Mouse (Mus musculus) Patski (cell line): ENCODE results near the gene Frmd4a. TPM values are rescaled to one million over a fixed set of nuclear protein-coding genes. Genes with fewer than 3 reads are reported as not detected.
"Not testable (repeated sequence)": the region's sequence is repeated elsewhere in the genome, so short reads cannot be mapped to it uniquely, and the experiment has no call there.

Experiments
- ATAC-seq: fragments of 100-300 bp; one replicate; pipeline ENCODE4 v1.8.0; 2021
- CTCF ChIA-PET: fragments of 350-600 bp; sonication (Branson Sonifier 250); formaldehyde crosslinking; loops from one replicate; lab custom pipeline; 2022; ENCODE audit warnings: inconsistent platforms; lab: Charles Lee
- POLR2A ChIA-PET: fragments of 350-600 bp; sonication (Branson Sonifier 250); formaldehyde crosslinking; loops from one replicate; lab custom pipeline; 2022; ENCODE audit warnings: antibody characterized with exemption, inconsistent platforms; lab: Charles Lee
- DNase-seq: peaks from one replicate; pipeline ENCODE4 v3.0.0-alpha.2; 2011; ENCODE audit warnings: low read depth, low spot score
- H3K27me3 ChIP-seq: fragments of 371-371 bp; one replicate; pipeline ENCODE4 v1.5.1; 2021
- CTCF ChIP-seq: fragments of 100-300 bp; IDR thresholded peaks from one replicate; pipeline ENCODE4 v1.5.1; 2021
- in situ Hi-C: fragments of 300-500 bp; cut with MboI; formaldehyde crosslinking; loops from 3 replicates; pipeline ENCODE4 v1.11.1; 2018; ENCODE audit warnings: low pct_unique_long_range_greater_than_20kb, mixed read lengths
- polyA plus RNA-seq: library from polyadenylated mRNA; unstranded; gene quantifications from one replicate; pipeline ENCODE4 v1.2.3, GENCODE M21; 2021

The Frmd4a gene
- polyA plus RNA-seq, 1 experiment from 2014 or later: 40.6 TPM

GRCm38 (mm10) chr2:4611704-4612103, 594.2 kb downstream of the Frmd4a start:
- in situ Hi-C loops: loop anchor here (25.0 kb wide), 1 partner anchor 399 kb away; no protein-coding TSS in a partner anchor
- ChIA-PET CTCF (no interaction called here), POLR2A (no interaction called here)
- ATAC-seq (no peak), DNase-seq (no peak)
- TF ChIP-seq CTCF: no peak
- no peaks in the 10 kb centered on the region for H3K27me3 ChIP-seq

GRCm38 (mm10) chr2:4614276-4614929, 596.9 kb downstream of the Frmd4a start:
- POLR2A ChIA-PET: not testable (repeated sequence)

GRCm38 (mm10) chr2:4615014-4615546, 597.6 kb downstream of the Frmd4a start:
- POLR2A ChIA-PET: no interaction called here
- no peak for DNase-seq
- ATAC-seq: peak; percentile 39
- TF ChIP-seq CTCF: no peak
- CTCF ChIA-PET: no interaction called here
- H3K27me3 ChIP-seq: no peaks in the 10 kb centered on the region
- in situ Hi-C loops: loop anchor here (25.0 kb wide), 1 partner anchor 403 kb away; no protein-coding TSS in a partner anchor

More at GRCm38 (mm10) chr2:4614276-4614929, 596.9 kb downstream of the Frmd4a start:
- ATAC-seq, CTCF ChIA-PET, H3K27me3 ChIP-seq, DNase-seq: not testable (repeated sequence)
- in situ Hi-C loops: loop anchor here (25.0 kb wide), 1 partner anchor 402 kb away; no protein-coding TSS in a partner anchor

GRCm38 (mm10) chr2:4616995-4617394, 599.5 kb downstream of the Frmd4a start:
- CTCF ChIA-PET: interaction anchor here (2.3 kb wide), 1 partner anchor 118 kb away, joined by 6 read pairs; no protein-coding TSS in a partner anchor
- ATAC-seq (no peak), DNase-seq (no peak)
- in situ Hi-C loops: loop anchor here (25.0 kb wide), 1 partner anchor 405 kb away; no protein-coding TSS in a partner anchor
- TF ChIP-seq CTCF: no peak
- POLR2A ChIA-PET: interaction anchor here (1.8 kb wide), 1 partner anchor 15 kb away, joined by 4 read pairs; no protein-coding TSS in a partner anchor
- no peaks in the 10 kb centered on the region for H3K27me3 ChIP-seq

GRCm38 (mm10) chr2:4619126-4619525, 601.6 kb downstream of the Frmd4a start:
- H3K27me3 ChIP-seq, CTCF ChIA-PET, POLR2A ChIA-PET, DNase-seq, ATAC-seq: not testable (repeated sequence)
- in situ Hi-C loops: loop anchor here (25.0 kb wide), 1 partner anchor 407 kb away; no protein-coding TSS in a partner anchor

GRCm38 (mm10) chr2:4619893-4620593, 602.5 kb downstream of the Frmd4a start:
- ChIA-PET CTCF (interaction anchor here (0.6 to 1.4 kb wide), 3 partner anchors 19 to 263 kb away, joined by 3 to 5 read pairs (median 4); no protein-coding TSS in a partner anchor), POLR2A (interaction anchor here (0.9 kb wide), 1 partner anchor 79 kb away, joined by 3 read pairs; no protein-coding TSS in a partner anchor)
- no peak for TF ChIP-seq CTCF
- no peaks in the 10 kb centered on the region for H3K27me3 ChIP-seq
- ATAC-seq (no peak), DNase-seq (no peak)
- in situ Hi-C loops: loop anchor here (25.0 kb wide), 1 partner anchor 408 kb away; no protein-coding TSS in a partner anchor

- no peak for TF ChIP-seq CTCF
- ChIA-PET CTCF (interaction anchor here (0.9 to 1.4 kb wide), 3 partner anchors 8 to 121 kb away, joined by 3 to 5 read pairs (median 4); no protein-coding TSS in a partner anchor), POLR2A (interaction anchor here (0.9 kb wide), 1 partner anchor 80 kb away, joined by 3 read pairs; no protein-coding TSS in a partner anchor)
- in situ Hi-C loops: loop anchor here (25.0 kb wide), 1 partner anchor 409 kb away; no protein-coding TSS in a partner anchor
- H3K27me3 ChIP-seq: no peaks in the 10 kb centered on the region
- DNase-seq (no peak), ATAC-seq (no peak)
Measured at GRCm38 (mm10) chr2:4620640-4621401, 603.3 kb downstream of the Frmd4a start.

GRCm38 (mm10) chr2:4621471-4621985, 604.0 kb downstream of the Frmd4a start:
- DNase-seq: no peak
- no peak for TF ChIP-seq CTCF
- H3K27me3 ChIP-seq: no peaks in the 10 kb centered on the region
- in situ Hi-C loops: loop anchor here (25.0 kb wide), 1 partner anchor 409 kb away; no protein-coding TSS in a partner anchor
- ChIA-PET CTCF (interaction anchor here (1.1 kb wide), 2 partner anchors 9 to 257 kb away, joined by 3 read pairs; no protein-coding TSS in a partner anchor), POLR2A (no interaction called here)
- ATAC-seq: no peak

GRCm38 (mm10) chr2:4626911-4627310, 609.4 kb downstream of the Frmd4a start:
- no peaks in the 10 kb centered on the region for H3K27me3 ChIP-seq
- CTCF ChIA-PET: no interaction called here
- DNase-seq: no peak
- no peak for ATAC-seq
- in situ Hi-C loops: loop anchor here (25.0 kb wide), 2 partner anchors 815 to 1140 kb away; partner anchors contain the start of gene Suv39h2
- POLR2A ChIA-PET: no interaction called here
- TF ChIP-seq CTCF: no peak
